Mouse (Mus musculus): Measurements from ENCODE around the gene Tmed10. TPM values are rescaled to one million over a fixed set of nuclear protein-coding genes. Genes with fewer than 3 reads are reported as not detected.

The Tmed10 gene
- total and polyA plus RNA-seq, 3 experiments = 60.0 to 211 (median 70.2) TPM

- in situ Hi-C loops (cut with MboI; ENCODE audit: low pct_ligation_motif_present, low pct_unique_long_range_greater_than_20kb, low sequenced_read_pairs) = no loop called here
Observed at GRCm38 (mm10) chr12:85423236-85423635, 48.6 kb upstream of the Tmed10 start.

DNA sequence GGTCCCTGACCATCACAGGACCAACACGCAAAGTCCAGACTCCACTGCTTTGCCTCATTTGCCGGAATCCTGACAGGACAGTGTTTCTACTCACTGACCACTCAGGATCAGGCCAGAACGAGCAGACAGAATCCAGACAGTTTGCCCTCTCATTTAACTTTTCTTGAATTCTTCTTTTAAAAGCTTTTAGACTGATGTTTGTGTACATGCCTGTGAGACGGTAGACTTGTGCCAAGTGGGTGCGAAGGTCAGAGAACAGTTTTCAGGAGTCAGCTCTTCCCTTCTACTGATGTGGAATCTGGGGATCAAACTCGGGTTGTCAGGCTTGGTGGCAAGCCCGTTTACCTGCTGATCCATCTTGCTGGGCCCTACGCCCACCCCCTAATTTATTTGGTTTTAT lies 47.9 kb upstream of the Tmed10 start:
- Histone ChIP-seq H3K4me1 (ENCODE audit: control insufficient read depth in 1 of 2, insufficient read depth in 2 of 2) (peaks cover 3 to 19% of the 10 kb centered on the region in 2 experiments), H3K36me3 (replicated peaks in 1 of 2; ENCODE audit: control insufficient read depth in 1 of 2, insufficient read depth in 1 of 2, low read length in 1 of 2) (no peaks in the 10 kb centered on the region), H3K27ac (ENCODE audit: insufficient read depth, low read depth) (no peak overlapping the region), H3K79me2 (replicated peaks; ENCODE audit: control insufficient read depth, extremely low read depth, insufficient read depth, poor library complexity, severe bottlenecking) (no peaks in the 10 kb centered on the region), H3K9me3 (replicated peaks; ENCODE audit: low read length) (no peaks in the 10 kb centered on the region), H3K27me3 (replicated peaks) (peaks cover 4% of the 10 kb centered on the region), H3K4me2 (ENCODE audit: insufficient read depth, low read depth, poor library complexity, severe bottlenecking) (no peak overlapping the region), H3K4me3 (replicated peaks in 1 of 3; ENCODE audit: low read depth in 2 of 3, low read length in 2 of 3, poor library complexity in 1 of 3) (no peak overlapping the region), H3K9ac (ENCODE audit: insufficient read depth, low read depth) (no peak overlapping the region)
- DNase-seq (ENCODE audit: extremely low read depth) = no peak
- dilution Hi-C loops (cut with MboI; ENCODE audit: extremely low pct_ligation_motif_present, extremely low pct_unique_long_range_greater_than_20kb, low sequenced_read_pairs) = no loop called here
- TF ChIP-seq JUN (IDR thresholded peaks at IDR 0.05; ENCODE audit: insufficient read depth, low read depth, low read length) = no peak
- TF ChIP-seq USF2 (conservative IDR thresholded peaks at IDR 0.05; ENCODE audit: low read depth, low read length) = no peak
- TF ChIP-seq PAX5 (IDR thresholded peaks at IDR 0.05; ENCODE audit: low read length) = no peak
- TF ChIP-seq MAZ (IDR thresholded peaks at IDR 0.05; ENCODE audit: low read depth, low read length) = no peak
- no peak for TF ChIP-seq JUND (conservative IDR thresholded peaks at IDR 0.05; ENCODE audit: low read depth, low read length)
- in situ Hi-C loops (cut with MboI; ENCODE audit: low pct_ligation_motif_present, low pct_unique_long_range_greater_than_20kb, low sequenced_read_pairs) = no loop called here

More at GRCm38 (mm10) chr12:85423236-85423635, 48.6 kb upstream of the Tmed10 start:
- Histone ChIP-seq H3K36me3 (replicated peaks in 1 of 2; ENCODE audit: control insufficient read depth in 1 of 2, insufficient read depth in 1 of 2, low read length in 1 of 2) (no peaks in the 10 kb centered on the region), H3K4me1 (ENCODE audit: control insufficient read depth in 1 of 2, insufficient read depth in 2 of 2) (peaks cover 3 to 19% of the 10 kb centered on the region in 2 experiments), H3K4me3 (replicated peaks in 1 of 3; ENCODE audit: low read depth in 2 of 3, low read length in 2 of 3, poor library complexity in 1 of 3) (no peak overlapping the region), H3K79me2 (replicated peaks; ENCODE audit: control insufficient read depth, extremely low read depth, insufficient read depth, poor library complexity, severe bottlenecking) (no peaks in the 10 kb centered on the region), H3K9me3 (replicated peaks; ENCODE audit: low read length) (no peaks in the 10 kb centered on the region), H3K4me2 (ENCODE audit: insufficient read depth, low read depth, poor library complexity, severe bottlenecking) (no peak overlapping the region), H3K27me3 (replicated peaks) (peaks cover 4% of the 10 kb centered on the region), H3K27ac (ENCODE audit: insufficient read depth, low read depth) (no peak overlapping the region), H3K9ac (ENCODE audit: insufficient read depth, low read depth) (no peak overlapping the region)
- dilution Hi-C loops (cut with MboI; ENCODE audit: extremely low pct_ligation_motif_present, extremely low pct_unique_long_range_greater_than_20kb, low sequenced_read_pairs) = no loop called here
- TF ChIP-seq ZNF384 (IDR thresholded peaks at IDR 0.05; ENCODE audit: low read depth, low read length) (no peak), JUND (conservative IDR thresholded peaks at IDR 0.05; ENCODE audit: low read depth, low read length) (no peak), POLR2A (IDR thresholded peaks at IDR 0.05; ENCODE audit: low read depth, low read length) (no peak), ZC3H11A (IDR thresholded peaks at IDR 0.05; ENCODE audit: low read depth, low read length) (no peak), ZKSCAN1 (IDR thresholded peaks at IDR 0.05; ENCODE audit: borderline replicate concordance, low read depth, low read length) (no peak), JUN (IDR thresholded peaks at IDR 0.05; ENCODE audit: insufficient read depth, low read depth, low read length) (no peak), TCF12 (IDR thresholded peaks at IDR 0.05; ENCODE audit: low read depth, low read length) (no peak), E2F4 (IDR thresholded peaks at IDR 0.05; ENCODE audit: insufficient replicate concordance, low read depth, low read length) (no peak), SMC3 (IDR thresholded peaks at IDR 0.05; ENCODE audit: low read depth, low read length) (no peak), KAT2A (IDR thresholded peaks at IDR 0.05; ENCODE audit: insufficient replicate concordance, low read length) (no peak), ELF1 (IDR thresholded peaks at IDR 0.05; ENCODE audit: low read depth, low read length) (no peak), EP300 (IDR thresholded peaks at IDR 0.05; ENCODE audit: low read length) (no peak), MAX (IDR thresholded peaks at IDR 0.05; ENCODE audit: low read length) (no peak)
- no peak for DNase-seq (ENCODE audit: extremely low read depth)

Measured in CH12.LX (cell line).